In genomic region chr11:120799316-120799890, GRCm38 (mm10) we compare ENCODE assay signal across 1 mouse cellular context.
TF ChIP-seq lines count a peak whose summit lies in the region.

No protein-coding gene starts in this region.

TF ChIP-seq in CH12.LX, 34 proteins besides CTCF, POLR2A, EP300 and RAD21:
- no peak for TF ChIP-seq RCOR1 (conservative IDR thresholded peaks at IDR 0.05; ENCODE audit: low read depth, low read length)
- peak; percentile 86 for TF ChIP-seq ZNF384 (IDR thresholded peaks at IDR 0.05; ENCODE audit: low read depth, low read length)
